Mouse (Mus musculus) heart, embryonic 15.5 days (tissue): Measurements from ENCODE around the gene Slfn8. TPM values are rescaled to one million over a fixed set of nuclear protein-coding genes. Genes with fewer than 3 reads are reported as not detected.

Source experiments
- ATAC-seq: fragments of 200-750 bp; cut with Nextera tagmentation; replicated peaks from 2 replicates; pipeline ENCODE4 v1.8.0; 2017; ENCODE audit warnings: low read depth, moderate TSS enrichment; ENCODE audit not compliant: insufficient number of reproducible peaks, insufficient read depth, low FRiP score
- H3K27ac ChIP-seq: fragments of 300-500 bp; sonication (generic); 2 replicates; pipeline ENCODE4 v1.5.1; 2015; ENCODE audit warnings: mild to moderate bottlenecking, inconsistent platforms
- H3K27me3 ChIP-seq: fragments of 300-500 bp; sonication (generic); 2 replicates; pipeline ENCODE4 v1.6.1; 2015; ENCODE audit warnings: inconsistent platforms
- H3K36me3 ChIP-seq: fragments of 300-500 bp; sonication (generic); 2 replicates; pipeline ENCODE4 v1.6.1; 2015; ENCODE audit warnings: mild to moderate bottlenecking, inconsistent platforms
- H3K4me1 ChIP-seq: fragments of 300-500 bp; sonication (generic); replicated peaks from 2 replicates; pipeline ENCODE4 v1.6.1; 2015; ENCODE audit warnings: inconsistent platforms
- H3K4me2 ChIP-seq: fragments of 300-500 bp; sonication (generic); 2 replicates; pipeline ENCODE4 v1.6.1; 2015; ENCODE audit warnings: inconsistent platforms, mild to moderate bottlenecking, moderate library complexity
- H3K4me3 ChIP-seq: fragments of 300-500 bp; sonication (generic); 2 replicates; pipeline ENCODE4 v1.5.1; 2015; ENCODE audit warnings: mild to moderate bottlenecking, inconsistent platforms
- H3K9ac ChIP-seq: fragments of 300-500 bp; sonication (generic); 2 replicates; pipeline ENCODE4 v1.6.1; 2015; ENCODE audit warnings: mild to moderate bottlenecking, inconsistent platforms
- H3K9me3 ChIP-seq: fragments of 300-500 bp; sonication (generic); replicated peaks from 2 replicates; pipeline ENCODE4 v1.6.1; 2016; ENCODE audit warnings: inconsistent platforms
- WGBS: fragments of 180-500 bp; shearing (Covaris S2); methylation state at CpG from one replicate; pipeline ENCODE4 v1.1.7; 2015; ENCODE audit warnings: mixed read lengths; 5-methylcytosine and 5-hydroxymethylcytosine counted together
- microRNA-seq: library from miRNA; unstranded; fragments of <30 nt; microRNA quantifications from one replicate; pipeline ENCODE4, GENCODE M21; 2016
- polyA plus RNA-seq: library from polyadenylated mRNA; unstranded; fragments of >200 nt; fragmentation: Nextera tagmentation; extraction: Ambion mirVana; gene quantifications from 2 replicates; pipeline ENCODE4 v1.2.1, GENCODE M21; 2015

Gene Slfn8
- polyA plus RNA-seq, 1 experiment from 2014 or later, result 0.59 TPM

- Histone ChIP-seq H3K4me3 (no peak overlapping the region), H3K4me1 (peaks cover 6% of the 10 kb centered on the region)
- no peak for ATAC-seq
These were observed 63.7 kb downstream of the Slfn8 start for GRCm38 (mm10) chr11:82956925-82957324.

DNA sequence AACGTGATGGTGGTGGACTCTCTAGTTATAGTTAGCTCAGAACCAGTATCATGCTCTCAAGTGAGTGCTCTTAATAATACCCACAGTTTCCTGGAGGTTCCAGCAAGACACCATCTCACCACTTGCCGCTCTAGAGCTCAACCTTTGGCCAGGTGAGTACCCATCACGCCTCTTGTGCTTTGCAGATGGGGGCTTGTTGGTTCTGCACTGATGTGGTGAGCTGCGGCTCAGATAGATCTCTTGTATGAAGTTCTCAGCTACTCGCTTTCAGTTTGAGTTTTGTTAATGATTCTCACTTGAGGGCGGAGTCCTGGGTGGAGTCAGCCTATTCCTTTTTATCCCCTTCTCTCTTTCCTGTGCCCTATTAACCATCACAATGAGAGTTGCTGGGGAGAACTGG, 66.0 kb downstream of the Slfn8 start:
- Histone ChIP-seq H3K9ac (no peak overlapping the region), H3K4me1 (peaks cover 17% of the 10 kb centered on the region), H3K27ac (no peak overlapping the region), H3K36me3 (no peaks in the 10 kb centered on the region), H3K4me2 (no peak overlapping the region), H3K27me3 (peaks cover 6% of the 10 kb centered on the region; the same call in 1 of the 2 replicates), H3K4me3 (no peak overlapping the region), H3K9me3 (no peaks in the 10 kb centered on the region)
- no peak for ATAC-seq
- WGBS, result 76% methylated on average over 6 of the region's 6 CpGs

More at GRCm38 (mm10) chr11:82956925-82957324, 63.7 kb downstream of the Slfn8 start:
- H3K36me3 ChIP-seq, result no peaks in the 10 kb centered on the region
- no peak overlapping the region for H3K9ac ChIP-seq
- no peak overlapping the region for H3K4me2 ChIP-seq
- H3K9me3 ChIP-seq, result no peaks in the 10 kb centered on the region
- WGBS, result 58% methylated on average over 10 of the region's 10 CpGs
- H3K27ac ChIP-seq, result no peak overlapping the region
- peaks cover 12% of the 10 kb centered on the region for H3K27me3 ChIP-seq

- Histone ChIP-seq H3K36me3 (no peaks in the 10 kb centered on the region), H3K9me3 (no peaks in the 10 kb centered on the region), H3K9ac (peak overlapping the region; percentile 38; the same call in 1 of the 2 replicates), H3K4me1 (peaks cover 17% of the 10 kb centered on the region), H3K4me3 (peak overlapping the region; percentile 47), H3K27me3 (peaks cover 6% of the 10 kb centered on the region; the same call in 1 of the 2 replicates), H3K4me2 (peak overlapping the region; percentile 60), H3K27ac (peak overlapping the region; percentile 73)
- WGBS, result 54% methylated on average over 9 of the region's 9 CpGs
- ATAC-seq, result peak; percentile 33; the same call in 1 of the 2 replicates
These were observed 67.7 kb downstream of the Slfn8 start for GRCm38 (mm10) chr11:82952612-82953542.

Small RNA genes lying within 50 kb of the gene (microRNA-seq; reads per million reads assigned to microRNA genes)
- gene Gm27598 (not detected), gene Mir7679 (not detected)

Other genes with a start within 250 kb of the Slfn8 start
- 14.6 and 19.4 TPM in 2 replicates for gene Lig3, start 239.7 kb downstream of the Slfn8 start, polyA plus RNA-seq
- gene Rffl, start 149.6 kb downstream of the Slfn8 start, polyA plus RNA-seq, result 3.8 and 6.5 TPM in 2 replicates
- 11.9 and 14.1 TPM in 2 replicates for gene Rad51d, start 130.2 kb downstream of the Slfn8 start, polyA plus RNA-seq
- gene Fndc8, start 128.7 kb downstream of the Slfn8 start, polyA plus RNA-seq, result 0.08 and 0.14 TPM in 2 replicates
- 17.7 and 25.9 TPM in 2 replicates for gene Nle1, start 112.4 kb downstream of the Slfn8 start, polyA plus RNA-seq
- gene Unc45b, start 110.3 kb downstream of the Slfn8 start, polyA plus RNA-seq, result 169 and 170 TPM in 2 replicates
- gene Slfn5, start 69.5 kb downstream of the Slfn8 start, polyA plus RNA-seq, result 6.6 and 6.7 TPM in 2 replicates
- gene Slfn9, start 29.0 kb downstream of the Slfn8 start, polyA plus RNA-seq, result 10.7 and 15.5 TPM in 2 replicates
- 4.4 and 6.9 TPM in 2 replicates for gene Slfn2, start 44.3 kb upstream of the Slfn8 start, polyA plus RNA-seq
- 0.34 and 0.55 TPM in 2 replicates for gene Slfn1, start 96.0 kb upstream of the Slfn8 start, polyA plus RNA-seq
- gene Slfn4, start 154.4 kb upstream of the Slfn8 start, polyA plus RNA-seq, result 0.08 and 0.18 TPM in 2 replicates
- 1.3 TPM in 2 replicates for gene Slfn3, start 170.5 kb upstream of the Slfn8 start, polyA plus RNA-seq